Mouse (Mus musculus) frontal cortex, adult 2 months (tissue): ENCODE measurements at regions not wholly inside any gene's neighbourhood (a gene's known extent, or its start where the extent isn't known, plus 50 kb on each side); places are given as distances from the start of the nearest gene placed in this dataset.
"Not testable (repeated sequence)": the region's sequence is repeated elsewhere in the genome, so short reads cannot be mapped to it uniquely, and the experiment has no call there.

Experiments
- DNase-seq, 2 experiments: peaks; one replicate each; pipeline ENCODE4 v3.0.0; 2022; ENCODE audit warnings: low spot score in 1 of 2; ENCODE audit errors: extremely low spot score in 1 of 2

GRCm38 (mm10) chr4:22699561-22699960 lies 211.4 kb upstream of the Pou3f2 start:
- no peak for DNase-seq

- no peak for DNase-seq
Measured at GRCm38 (mm10) chr4:22667733-22668381, 179.7 kb upstream of the Pou3f2 start.

GRCm38 (mm10) chr4:22645616-22646015 lies 157.4 kb upstream of the Pou3f2 start:
- DNase-seq = no peak

- DNase-seq = peak in 1 of 2 experiments; percentile 1
Measured at GRCm38 (mm10) chr4:22608922-22609321, 120.8 kb upstream of the Pou3f2 start.

GRCm38 (mm10) chr4:22602164-22602563 lies 114.0 kb upstream of the Pou3f2 start:
- DNase-seq = not testable (repeated sequence)

- no peak for DNase-seq
Measured at GRCm38 (mm10) chr4:22587162-22587561, 99.0 kb upstream of the Pou3f2 start.

- DNase-seq = no peak
Measured at GRCm38 (mm10) chr4:22565959-22566358, 77.8 kb upstream of the Pou3f2 start.

- DNase-seq = peak in 1 of 2 experiments; percentile 1
Measured at GRCm38 (mm10) chr4:22564532-22564931, 76.4 kb upstream of the Pou3f2 start.
